Mouse (Mus musculus) stomach, embryonic 14.5 days (tissue): Measurements from ENCODE around the gene Pfkp. TPM values are rescaled to one million over a fixed set of nuclear protein-coding genes. Genes with fewer than 3 reads are reported as not detected.

Experiments used
- ATAC-seq: fragments of 200-750 bp; cut with Nextera tagmentation; 2 replicates; pipeline ENCODE4 v1.8.0; 2017; ENCODE audit warnings: low read depth, moderate TSS enrichment; ENCODE audit not compliant: insufficient number of reproducible peaks, insufficient read depth, low FRiP score
- H3K27ac ChIP-seq: fragments of 300-500 bp; sonication (generic); 2 replicates; pipeline ENCODE4 v1.5.1; 2014; ENCODE audit warnings: mild to moderate bottlenecking, low read length, moderate library complexity, mixed read lengths
- H3K27me3 ChIP-seq: fragments of 300-500 bp; sonication (generic); 2 replicates; pipeline ENCODE4 v1.6.1; 2014; ENCODE audit warnings: low read length, control low read depth, mixed read lengths; ENCODE audit not compliant: control insufficient read depth, insufficient read depth
- H3K36me3 ChIP-seq: fragments of 300-500 bp; sonication (generic); 2 replicates; pipeline ENCODE4 v1.6.1; 2014; ENCODE audit warnings: mild to moderate bottlenecking, control low read depth, low read length, moderate library complexity, mixed read lengths; ENCODE audit not compliant: control insufficient read depth, insufficient read depth
- H3K4me1 ChIP-seq: fragments of 300-500 bp; sonication (generic); 2 replicates; pipeline ENCODE4 v1.6.1; 2014; ENCODE audit warnings: low read length, control low read depth, mixed read lengths; ENCODE audit not compliant: control insufficient read depth, insufficient read depth
- H3K4me2 ChIP-seq: fragments of 300-500 bp; sonication (generic); replicated peaks from 2 replicates; pipeline ENCODE4 v1.6.1; 2014; ENCODE audit warnings: low read depth, low read length, control low read depth
- H3K4me3 ChIP-seq: fragments of 300-500 bp; sonication (generic); 2 replicates; pipeline ENCODE4 v1.5.1; 2014; ENCODE audit warnings: low read depth, low read length, control low read depth
- H3K9ac ChIP-seq: fragments of 300-500 bp; sonication (generic); replicated peaks from 2 replicates; pipeline ENCODE4 v1.6.1; 2014; ENCODE audit warnings: low read depth, mild to moderate bottlenecking, control low read depth, low read length, moderate library complexity, mixed read lengths
- H3K9me3 ChIP-seq: fragments of 300-500 bp; sonication (generic); 2 replicates; pipeline ENCODE4 v1.6.1; 2016; ENCODE audit warnings: low read depth, low read length, control low read depth; ENCODE audit not compliant: control insufficient read depth
- WGBS: fragments of 180-500 bp; shearing (Covaris S2); extraction: QIAGEN DNeasy Blood & Tissue Kit; methylation state at CpG from one replicate; pipeline ENCODE4 v1.1.7; 2014; 5-methylcytosine and 5-hydroxymethylcytosine counted together
- polyA plus RNA-seq: library from polyadenylated mRNA; unstranded; fragments of >200 nt; fragmentation: Nextera tagmentation; extraction: Ambion mirVana; gene quantifications from 2 replicates; pipeline ENCODE4 v1.2.1, GENCODE M21; 2014

Pfkp gene
- polyA plus RNA-seq, 1 experiment from 2014 or later: 26.5 TPM

DNA sequence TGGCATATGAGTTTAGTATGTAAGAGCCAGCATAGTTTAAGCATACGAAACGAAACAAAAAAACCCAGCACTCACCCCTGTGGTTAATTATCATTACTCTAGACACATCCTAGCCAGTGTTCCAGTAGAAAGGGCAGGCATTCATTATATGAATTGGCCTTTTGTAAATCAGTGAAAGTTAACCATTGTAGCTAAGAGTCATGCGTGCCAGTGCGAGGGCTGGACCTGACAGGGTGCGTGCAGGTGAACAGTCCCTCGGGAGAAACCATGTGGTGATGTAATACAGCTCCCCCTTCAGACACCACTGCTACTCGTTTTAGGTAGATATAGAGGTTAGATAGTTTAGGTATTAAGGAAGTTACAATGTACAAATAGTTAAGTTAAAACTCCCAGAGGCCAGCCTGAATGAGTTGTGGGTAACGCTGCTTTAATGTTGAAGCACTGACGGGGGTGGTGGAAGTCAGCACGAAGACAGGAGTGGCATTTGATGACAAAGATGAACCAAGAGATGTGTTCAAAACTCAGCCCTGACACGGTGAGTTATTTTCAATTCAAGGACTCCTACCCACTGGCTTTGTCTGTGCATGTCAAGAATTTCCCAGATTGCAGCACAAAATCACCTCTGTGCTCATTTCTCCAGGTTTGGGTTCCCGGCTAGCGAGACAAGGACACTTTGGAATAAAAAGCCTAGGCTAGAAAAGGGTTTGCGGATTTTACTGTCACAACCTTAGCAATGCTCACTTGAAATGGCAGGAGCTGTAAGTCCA is 19.4 kb downstream of the Pfkp start:
- Histone ChIP-seq H3K4me1 (no peaks in the 10 kb centered on the region), H3K4me2 (no peak overlapping the region), H3K36me3 (no peaks in the 10 kb centered on the region), H3K4me3 (no peak overlapping the region), H3K9ac (no peak overlapping the region), H3K27me3 (no peaks in the 10 kb centered on the region), H3K27ac (no peak overlapping the region), H3K9me3 (no peaks in the 10 kb centered on the region)
- ATAC-seq: no peak
- WGBS: 82% methylated on average over 14 of the region's 14 CpGs

DNA sequence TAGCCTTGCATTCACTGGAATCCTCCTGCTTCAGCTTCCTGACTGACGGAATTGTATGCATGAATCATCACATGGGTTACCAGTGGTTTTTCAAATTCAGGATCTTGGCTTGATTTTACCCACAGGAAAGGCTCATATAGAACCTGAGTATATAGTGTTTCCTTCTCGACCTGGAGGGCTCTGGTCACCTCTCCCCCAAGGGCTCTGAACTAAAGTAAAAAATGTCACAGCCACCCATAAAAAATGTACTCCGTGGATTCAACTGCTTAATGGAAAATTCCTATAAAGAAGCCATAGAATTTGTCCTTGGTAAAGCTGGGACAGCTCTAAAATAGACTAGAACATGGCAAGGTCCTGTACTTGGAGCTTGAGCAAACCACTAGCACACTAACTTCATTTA is 20.3 kb downstream of the Pfkp start:
- Histone ChIP-seq H3K9ac (no peak overlapping the region), H3K36me3 (no peaks in the 10 kb centered on the region), H3K27ac (no peak overlapping the region), H3K4me3 (no peak overlapping the region), H3K4me2 (no peak overlapping the region), H3K4me1 (no peaks in the 10 kb centered on the region), H3K9me3 (no peaks in the 10 kb centered on the region), H3K27me3 (no peaks in the 10 kb centered on the region)
- no peak for ATAC-seq
- 84% methylated on average over 3 of the region's 3 CpGs for WGBS

DNA sequence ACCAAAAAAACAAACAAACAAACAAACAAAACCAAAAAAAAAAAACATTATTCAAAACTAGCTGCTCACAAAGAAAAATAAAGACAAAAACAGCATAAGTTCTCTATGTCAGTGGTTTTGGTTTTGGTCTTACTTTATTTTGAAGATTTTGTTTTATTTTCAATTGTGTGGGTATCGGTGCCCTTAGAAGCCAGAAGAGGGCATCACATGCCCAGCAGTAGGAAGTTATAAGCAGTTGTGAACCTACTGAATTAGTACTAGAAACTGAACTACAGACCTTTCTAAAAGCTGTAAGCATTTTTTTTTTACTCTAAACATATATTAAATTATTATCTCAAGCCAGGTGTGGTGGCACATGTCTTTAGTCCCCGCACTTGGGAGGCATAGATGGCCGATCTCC is 21.2 kb downstream of the Pfkp start:
- no peaks in the 10 kb centered on the region for H3K4me1 ChIP-seq
- no peak overlapping the region for H3K9ac ChIP-seq
- no peak overlapping the region for H3K27ac ChIP-seq
- ATAC-seq: no peak
- no peaks in the 10 kb centered on the region for H3K9me3 ChIP-seq
- no peak overlapping the region for H3K4me3 ChIP-seq
- H3K27me3 ChIP-seq: no peaks in the 10 kb centered on the region
- H3K36me3 ChIP-seq: no peaks in the 10 kb centered on the region
- 98% methylated on average over 3 of the region's 3 CpGs for WGBS
- no peak overlapping the region for H3K4me2 ChIP-seq

DNA sequence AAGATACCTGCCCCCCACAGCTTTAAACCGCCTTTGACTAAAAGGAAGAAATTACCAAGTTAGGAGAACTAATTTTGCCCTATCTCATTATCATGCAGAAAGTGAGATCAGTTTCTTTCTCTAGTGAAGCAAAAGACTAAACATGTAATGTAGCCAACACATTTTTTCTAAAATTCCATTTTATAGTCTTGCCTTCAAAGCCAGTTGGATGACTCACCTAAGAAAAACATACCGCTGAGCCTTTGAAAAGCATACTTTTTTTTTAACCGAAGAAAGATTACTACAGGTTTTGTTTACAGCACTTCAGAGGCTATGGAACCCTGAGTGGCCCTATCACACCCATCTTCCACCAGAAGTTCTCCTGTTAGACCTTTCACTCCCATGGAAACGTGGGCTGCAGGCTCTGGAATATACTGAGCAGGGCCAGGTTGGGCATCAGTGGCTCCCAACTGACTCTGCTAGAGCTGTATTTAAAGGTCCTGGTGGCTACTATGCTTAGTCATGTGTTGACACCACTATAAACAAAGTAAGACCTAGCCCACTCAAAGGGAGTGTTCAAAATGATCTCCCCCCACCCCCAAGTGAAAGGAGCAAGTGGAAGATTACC is 22.0 kb downstream of the Pfkp start:
- H3K9ac ChIP-seq: no peak overlapping the region
- no peak overlapping the region for H3K4me2 ChIP-seq
- no peak for ATAC-seq
- no peaks in the 10 kb centered on the region for H3K36me3 ChIP-seq
- H3K4me3 ChIP-seq: no peak overlapping the region
- no peaks in the 10 kb centered on the region for H3K27me3 ChIP-seq
- H3K9me3 ChIP-seq: no peaks in the 10 kb centered on the region
- H3K27ac ChIP-seq: no peak overlapping the region
- H3K4me1 ChIP-seq: no peaks in the 10 kb centered on the region
- 54% methylated on average over 4 of the region's 4 CpGs for WGBS

DNA sequence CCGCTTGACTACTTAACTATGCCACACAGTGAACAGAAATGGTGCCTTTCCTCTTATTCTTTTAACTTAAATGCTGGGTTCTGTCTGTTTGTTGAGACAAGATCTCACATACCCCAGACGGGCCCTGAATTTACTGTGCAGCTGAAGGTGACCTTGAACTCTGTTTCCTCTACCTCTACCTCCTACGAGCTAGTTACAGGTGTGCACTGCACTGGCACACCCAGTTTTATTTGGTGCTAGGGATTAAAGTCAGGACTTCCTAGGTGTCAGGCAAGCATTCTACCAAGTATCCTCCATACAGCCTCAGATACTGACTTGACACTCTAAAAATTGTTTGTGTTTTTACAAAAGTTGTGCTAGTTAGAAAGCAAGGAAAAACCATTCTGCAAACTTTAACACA is 22.6 kb downstream of the Pfkp start:
- Histone ChIP-seq H3K36me3 (no peaks in the 10 kb centered on the region), H3K27me3 (no peaks in the 10 kb centered on the region), H3K4me3 (no peak overlapping the region), H3K4me2 (no peak overlapping the region), H3K9me3 (no peaks in the 10 kb centered on the region), H3K9ac (no peak overlapping the region), H3K27ac (no peak overlapping the region), H3K4me1 (no peaks in the 10 kb centered on the region)
- 69% methylated on average over 3 of the region's 3 CpGs for WGBS
- ATAC-seq: no peak

DNA sequence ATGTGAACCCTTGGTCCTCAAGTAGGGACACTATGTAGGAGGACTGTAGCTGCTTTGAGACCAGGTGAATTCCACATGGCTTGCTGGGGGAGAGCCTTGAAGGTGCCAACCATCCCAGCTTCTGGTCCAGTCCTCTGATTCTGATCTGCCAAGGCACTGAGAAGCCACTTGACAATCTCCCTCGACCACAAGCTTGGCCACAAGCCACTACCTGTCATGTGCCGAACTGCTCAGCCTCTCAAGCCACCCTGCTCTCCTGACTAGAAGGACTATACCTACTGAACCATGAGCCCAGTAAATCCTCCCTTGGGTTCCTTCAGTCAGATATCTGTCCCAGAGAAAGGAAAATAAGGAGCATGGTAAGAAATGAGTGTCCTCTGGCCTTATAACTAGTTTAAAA is 24.0 kb downstream of the Pfkp start:
- Histone ChIP-seq H3K27ac (no peak overlapping the region), H3K4me2 (no peak overlapping the region), H3K4me3 (no peak overlapping the region), H3K36me3 (no peaks in the 10 kb centered on the region), H3K9me3 (no peaks in the 10 kb centered on the region), H3K4me1 (no peaks in the 10 kb centered on the region), H3K9ac (no peak overlapping the region), H3K27me3 (no peaks in the 10 kb centered on the region)
- 75% methylated on average over 2 of the region's 2 CpGs for WGBS
- no peak for ATAC-seq

DNA sequence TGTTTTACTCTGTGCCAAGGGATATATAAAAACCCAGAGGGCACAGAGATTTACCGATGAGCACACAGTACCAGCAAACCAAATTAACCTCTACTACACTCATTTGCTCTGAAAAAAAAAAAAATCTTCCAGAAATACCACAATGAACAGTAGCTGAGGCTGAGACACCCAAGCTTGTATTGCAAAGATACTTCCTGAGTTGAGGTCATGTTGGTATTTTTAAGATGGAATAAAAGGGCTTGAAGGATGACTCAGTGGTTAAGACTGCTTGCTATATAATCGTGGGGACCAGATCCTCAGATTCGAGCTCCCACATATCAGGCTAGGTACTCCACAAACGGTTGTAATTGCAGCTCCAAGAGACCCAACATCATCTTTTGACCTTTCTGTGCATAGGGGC is 24.5 kb downstream of the Pfkp start:
- 81% methylated on average over 4 of the region's 4 CpGs for WGBS
- Histone ChIP-seq H3K4me1 (no peaks in the 10 kb centered on the region), H3K27me3 (no peaks in the 10 kb centered on the region), H3K9me3 (no peaks in the 10 kb centered on the region), H3K4me3 (no peak overlapping the region), H3K4me2 (no peak overlapping the region), H3K27ac (no peak overlapping the region), H3K9ac (no peak overlapping the region), H3K36me3 (no peaks in the 10 kb centered on the region)
- ATAC-seq: no peak

DNA sequence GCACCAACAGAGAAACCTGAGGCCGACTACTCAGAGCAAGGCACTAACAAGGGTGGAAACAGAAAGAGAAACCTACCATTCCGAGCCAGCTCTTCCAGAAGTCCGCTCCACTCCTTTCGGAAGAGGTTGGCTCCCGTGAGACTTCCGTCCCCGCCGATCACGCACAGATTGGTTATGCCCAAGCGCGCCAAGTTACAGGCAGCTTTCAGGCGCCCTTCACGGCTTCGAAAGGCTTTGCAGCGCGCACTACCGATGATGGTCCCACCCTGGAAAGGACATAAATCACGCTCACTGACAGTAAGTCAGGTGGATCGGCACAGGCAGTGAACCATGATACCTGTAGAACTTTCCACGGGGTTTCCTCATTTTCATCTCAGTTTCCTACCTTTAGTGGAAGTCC is 26.7 kb downstream of the Pfkp start:
- no peak overlapping the region for H3K4me3 ChIP-seq
- H3K4me2 ChIP-seq: no peak overlapping the region
- ATAC-seq: no peak
- no peaks in the 10 kb centered on the region for H3K4me1 ChIP-seq
- H3K27me3 ChIP-seq: no peaks in the 10 kb centered on the region
- H3K9ac ChIP-seq: no peak overlapping the region
- no peaks in the 10 kb centered on the region for H3K36me3 ChIP-seq
- H3K9me3 ChIP-seq: no peaks in the 10 kb centered on the region
- no peak overlapping the region for H3K27ac ChIP-seq
- 95% methylated on average over 20 of the region's 20 CpGs for WGBS

DNA sequence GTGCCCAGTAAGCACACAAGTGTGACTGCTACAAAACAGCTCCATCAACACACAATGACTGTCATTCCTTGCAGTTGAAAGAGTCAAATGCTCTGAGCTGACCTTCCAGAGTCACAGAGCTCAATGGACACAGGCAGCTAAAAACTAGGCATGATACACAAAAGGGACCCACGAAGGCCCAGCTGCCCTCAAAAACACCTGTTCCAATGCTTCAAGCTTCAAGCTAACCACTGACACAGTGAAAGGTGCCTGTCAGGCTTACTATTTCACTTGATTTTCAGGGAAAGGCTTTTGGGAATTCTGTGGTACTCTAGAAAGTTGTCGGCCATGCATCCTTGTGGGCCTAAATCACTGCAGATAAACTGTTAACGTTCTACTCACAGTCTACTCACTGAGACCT is 28.3 kb downstream of the Pfkp start:
- Histone ChIP-seq H3K4me1 (no peaks in the 10 kb centered on the region), H3K36me3 (no peaks in the 10 kb centered on the region), H3K9me3 (no peaks in the 10 kb centered on the region), H3K4me2 (no peak overlapping the region), H3K4me3 (no peak overlapping the region), H3K27me3 (no peaks in the 10 kb centered on the region), H3K9ac (no peak overlapping the region), H3K27ac (no peak overlapping the region)
- WGBS: 85% methylated on average over 3 of the region's 3 CpGs
- ATAC-seq: no peak
